Mouse (Mus musculus): ENCODE results near the gene Atf6b. TPM values are rescaled to one million over a fixed set of nuclear protein-coding genes. Genes with fewer than 3 reads are reported as not detected.

Gene Atf6b
- polyA plus RNA-seq, 1 experiment from 2014 or later, result 24.6 TPM

DNA sequence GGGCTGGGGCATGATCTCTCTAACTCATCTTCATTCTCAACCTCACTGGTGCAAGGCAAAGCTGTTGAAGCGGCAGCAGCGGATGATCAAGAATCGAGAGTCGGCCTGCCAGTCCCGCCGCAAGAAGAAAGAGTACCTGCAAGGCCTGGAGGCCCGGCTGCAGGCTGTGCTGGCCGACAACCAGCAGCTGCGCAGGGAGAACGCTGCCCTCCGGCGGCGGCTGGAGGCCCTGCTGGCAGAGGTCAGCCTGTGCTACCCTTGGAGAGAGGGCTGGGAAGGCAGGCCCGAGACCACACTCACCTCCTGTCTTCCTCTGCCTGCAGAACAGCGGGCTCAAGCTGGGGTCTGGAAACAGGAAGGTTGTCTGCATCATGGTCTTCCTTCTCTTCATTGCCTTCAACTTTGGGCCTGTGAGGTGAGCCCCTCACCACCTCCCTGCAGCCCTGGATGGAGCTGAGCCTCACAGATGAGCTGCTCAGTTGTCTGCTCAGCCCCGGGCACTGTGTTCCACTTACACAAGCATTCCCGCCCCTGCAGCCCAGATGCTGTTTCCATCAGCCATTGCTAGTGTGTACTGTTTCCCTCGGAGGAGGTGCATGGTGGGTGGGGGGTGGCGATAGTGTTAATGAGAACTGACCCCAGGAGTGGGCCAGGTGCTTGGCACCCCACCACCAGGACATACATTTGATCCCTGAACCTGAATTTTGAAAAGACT lies 4.7 kb downstream of the Atf6b start:
- Histone ChIP-seq H3K4me3 (replicated peaks) (no peak overlapping the region), H3K9ac (no peak overlapping the region), H3K36me3 (peaks cover 54% of the 10 kb centered on the region), H3K4me1 (replicated peaks) (peaks cover 34% of the 10 kb centered on the region), H3K27ac (no peak overlapping the region), H3K4me2 (no peak overlapping the region), H3K9me3 (replicated peaks) (no peaks in the 10 kb centered on the region), H3K27me3 (no peaks in the 10 kb centered on the region)
- ATAC-seq (ENCODE audit: low read depth) (no peak), DNase-seq (no peak)
- WGBS (ENCODE audit: insufficient replicate concordance), result 61% methylated on average over 19 of the region's 19 CpGs

GRCm38 (mm10) chr17:34652546-34652945 lies 5.6 kb downstream of the Atf6b start:
- no peak for ATAC-seq (ENCODE audit: low read depth)
- H3K4me3 ChIP-seq (replicated peaks), result no peak overlapping the region
- DNase-seq, result no peak
- no peaks in the 10 kb centered on the region for H3K9me3 ChIP-seq (replicated peaks)
- H3K27ac ChIP-seq, result no peak overlapping the region
- peaks cover 5% of the 10 kb centered on the region; the same call in 1 of the 2 replicates for H3K27me3 ChIP-seq
- 76% methylated on average over 10 of the region's 10 CpGs for WGBS (ENCODE audit: insufficient replicate concordance)
- no peak overlapping the region for H3K4me2 ChIP-seq
- H3K4me1 ChIP-seq (replicated peaks), result peaks cover 32% of the 10 kb centered on the region
- H3K9ac ChIP-seq, result no peak overlapping the region
- peaks cover 54% of the 10 kb centered on the region for H3K36me3 ChIP-seq

DNA sequence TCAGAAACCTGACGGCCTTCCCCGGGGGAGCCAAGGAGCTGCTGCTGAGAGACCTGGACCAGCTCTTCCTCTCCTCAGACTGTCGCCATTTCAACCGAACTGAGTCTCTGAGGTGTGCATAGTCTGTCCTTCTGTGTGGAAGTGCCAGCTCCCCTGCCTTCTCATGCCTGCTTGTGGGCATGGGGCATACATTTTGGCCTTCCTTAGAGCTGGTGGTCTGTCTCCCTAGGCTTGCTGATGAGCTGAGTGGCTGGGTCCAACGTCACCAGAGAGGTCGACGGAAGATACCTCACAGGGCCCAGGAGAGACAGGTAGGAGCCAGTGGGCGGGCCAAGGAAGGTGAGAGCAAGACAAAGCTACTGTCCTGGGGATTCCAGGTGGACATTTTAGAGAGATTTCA lies 6.0 kb downstream of the Atf6b start:
- WGBS (ENCODE audit: insufficient replicate concordance), result 78% methylated on average over 8 of the region's 8 CpGs
- DNase-seq (no peak), ATAC-seq (ENCODE audit: low read depth) (no peak)
- H3K4me3 ChIP-seq (replicated peaks), result no peak overlapping the region
- no peak overlapping the region for H3K9ac ChIP-seq
- peaks cover 5% of the 10 kb centered on the region; the same call in 1 of the 2 replicates for H3K27me3 ChIP-seq
- peaks cover 27% of the 10 kb centered on the region for H3K4me1 ChIP-seq (replicated peaks)
- H3K4me2 ChIP-seq, result no peak overlapping the region
- H3K36me3 ChIP-seq, result peaks cover 54% of the 10 kb centered on the region
- H3K9me3 ChIP-seq (replicated peaks), result no peaks in the 10 kb centered on the region
- H3K27ac ChIP-seq, result no peak overlapping the region

- WGBS (ENCODE audit: insufficient replicate concordance), result 55% methylated on average over 9 of the region's 9 CpGs
- DNase-seq, result no peak
Observed at GRCm38 (mm10) chr17:34653746-34654285, 6.9 kb downstream of the Atf6b start.

DNA sequence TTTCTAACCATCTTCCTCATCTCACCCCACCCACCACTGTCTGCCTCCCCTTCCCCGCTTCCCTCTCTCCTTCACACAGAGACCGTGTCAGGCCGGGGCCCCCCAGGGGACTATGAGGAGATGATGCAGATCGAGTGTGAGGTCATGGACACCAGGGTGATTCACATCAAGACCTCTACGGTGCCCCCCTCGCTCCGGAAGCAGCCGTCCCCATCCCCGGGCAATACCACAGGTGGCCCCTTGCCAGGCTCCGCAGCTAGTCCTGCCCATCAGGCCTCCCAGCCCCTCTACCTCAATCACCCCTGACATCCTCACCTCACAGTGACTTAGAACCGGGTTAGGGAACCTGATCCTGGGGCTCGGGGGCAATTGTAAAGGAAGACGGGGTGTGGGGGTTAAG lies 7.4 kb downstream of the Atf6b start:
- H3K36me3 ChIP-seq, result peaks cover 46% of the 10 kb centered on the region

More at GRCm38 (mm10) chr17:34653746-34654285, 6.9 kb downstream of the Atf6b start:
- H3K9me3 ChIP-seq (replicated peaks), result no peaks in the 10 kb centered on the region
- no peak overlapping the region for H3K9ac ChIP-seq
- H3K27me3 ChIP-seq, result peaks cover 10% of the 10 kb centered on the region
- peaks cover 20% of the 10 kb centered on the region for H3K4me1 ChIP-seq (replicated peaks)
- no peak for ATAC-seq (ENCODE audit: low read depth)
- H3K4me2 ChIP-seq, result no peak overlapping the region
- peaks cover 52% of the 10 kb centered on the region for H3K36me3 ChIP-seq
- H3K27ac ChIP-seq, result no peak overlapping the region
- H3K4me3 ChIP-seq (replicated peaks), result no peak overlapping the region

GRCm38 (mm10) chr17:34655160-34655559 lies 8.2 kb downstream of the Atf6b start:
- peaks cover 23% of the 10 kb centered on the region for H3K27me3 ChIP-seq
- ATAC-seq (ENCODE audit: low read depth), result no peak; the same call in 1 of the 2 replicates
- peaks cover 39% of the 10 kb centered on the region for H3K36me3 ChIP-seq
- H3K4me2 ChIP-seq, result no peak overlapping the region
- 51% methylated on average over 7 of the region's 7 CpGs for WGBS (ENCODE audit: insufficient replicate concordance)
- no peak overlapping the region for H3K9ac ChIP-seq
- no peak overlapping the region for H3K27ac ChIP-seq
- no peak overlapping the region for H3K4me3 ChIP-seq (replicated peaks)
- DNase-seq, result no peak
- peaks cover 16% of the 10 kb centered on the region for H3K4me1 ChIP-seq (replicated peaks)
- no peaks in the 10 kb centered on the region for H3K9me3 ChIP-seq (replicated peaks)

More for the DNA sequence above, 7.4 kb downstream of the Atf6b start:
- no peaks in the 10 kb centered on the region for H3K9me3 ChIP-seq (replicated peaks)
- 83% methylated on average over 13 of the region's 13 CpGs for WGBS (ENCODE audit: insufficient replicate concordance)
- H3K4me1 ChIP-seq (replicated peaks), result peaks cover 17% of the 10 kb centered on the region
- H3K9ac ChIP-seq, result no peak overlapping the region
- H3K4me3 ChIP-seq (replicated peaks), result no peak overlapping the region
- no peak overlapping the region for H3K4me2 ChIP-seq
- no peak overlapping the region for H3K27ac ChIP-seq
- H3K27me3 ChIP-seq, result peaks cover 16% of the 10 kb centered on the region
- no peak for ATAC-seq (ENCODE audit: low read depth)
- DNase-seq, result no peak

DNA sequence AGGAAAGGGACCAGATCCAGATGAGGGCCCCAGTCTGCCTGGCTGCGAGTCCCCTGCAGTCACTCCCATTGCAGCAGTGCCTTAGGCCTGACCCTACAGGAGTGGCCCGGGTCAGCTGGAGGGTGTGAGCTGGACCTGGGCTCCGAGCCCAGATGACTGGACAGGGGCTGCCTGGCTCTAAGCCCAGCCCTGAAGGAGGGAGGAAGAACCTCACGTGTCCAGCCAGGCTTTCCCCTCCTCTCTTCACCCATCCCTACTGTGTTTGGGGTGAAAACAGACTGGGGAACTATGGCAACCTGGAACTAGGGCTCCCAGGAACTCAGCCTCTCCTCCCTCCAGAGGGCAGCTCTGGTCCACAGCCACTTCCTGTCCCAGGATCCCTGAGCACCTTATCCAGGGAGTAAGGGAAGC lies 8.6 kb downstream of the Atf6b start:
- no peak overlapping the region for H3K9ac ChIP-seq
- no peak overlapping the region for H3K27ac ChIP-seq
- no peaks in the 10 kb centered on the region for H3K9me3 ChIP-seq (replicated peaks)
- no peak overlapping the region for H3K4me3 ChIP-seq (replicated peaks)
- peaks cover 35% of the 10 kb centered on the region for H3K36me3 ChIP-seq
- peaks cover 28% of the 10 kb centered on the region for H3K27me3 ChIP-seq
- H3K4me2 ChIP-seq, result no peak overlapping the region
- peaks cover 20% of the 10 kb centered on the region for H3K4me1 ChIP-seq (replicated peaks)
- DNase-seq (no peak), ATAC-seq (ENCODE audit: low read depth) (peak; percentile 41)
- WGBS (ENCODE audit: insufficient replicate concordance), result 49% methylated on average over 4 of the region's 4 CpGs

GRCm38 (mm10) chr17:34656666-34657065 lies 9.7 kb downstream of the Atf6b start:
- no peak overlapping the region for H3K27ac ChIP-seq
- 55% methylated on average over 8 of the region's 8 CpGs for WGBS (ENCODE audit: insufficient replicate concordance)
- ATAC-seq (ENCODE audit: low read depth), result no peak
- H3K4me1 ChIP-seq (replicated peaks), result peaks cover 31% of the 10 kb centered on the region
- no peak for DNase-seq
- peaks cover 38% of the 10 kb centered on the region for H3K27me3 ChIP-seq
- H3K36me3 ChIP-seq, result peaks cover 24% of the 10 kb centered on the region
- H3K4me2 ChIP-seq, result no peak overlapping the region
- no peak overlapping the region for H3K4me3 ChIP-seq (replicated peaks)
- no peak overlapping the region for H3K9ac ChIP-seq
- H3K9me3 ChIP-seq (replicated peaks), result no peaks in the 10 kb centered on the region

- H3K4me2 ChIP-seq, result no peak overlapping the region
- H3K4me1 ChIP-seq (replicated peaks), result peaks cover 31% of the 10 kb centered on the region
- no peak for DNase-seq
- 20% methylated on average over 2 of the region's 2 CpGs for WGBS (ENCODE audit: insufficient replicate concordance)
- no peak overlapping the region for H3K9ac ChIP-seq
- ATAC-seq (ENCODE audit: low read depth), result no peak
- H3K4me3 ChIP-seq (replicated peaks), result no peak overlapping the region
- H3K36me3 ChIP-seq, result peaks cover 21% of the 10 kb centered on the region
- H3K27ac ChIP-seq, result no peak overlapping the region
- H3K27me3 ChIP-seq, result peaks cover 39% of the 10 kb centered on the region
- no peaks in the 10 kb centered on the region for H3K9me3 ChIP-seq (replicated peaks)
Observed at GRCm38 (mm10) chr17:34657271-34657670, 10.3 kb downstream of the Atf6b start.

DNA sequence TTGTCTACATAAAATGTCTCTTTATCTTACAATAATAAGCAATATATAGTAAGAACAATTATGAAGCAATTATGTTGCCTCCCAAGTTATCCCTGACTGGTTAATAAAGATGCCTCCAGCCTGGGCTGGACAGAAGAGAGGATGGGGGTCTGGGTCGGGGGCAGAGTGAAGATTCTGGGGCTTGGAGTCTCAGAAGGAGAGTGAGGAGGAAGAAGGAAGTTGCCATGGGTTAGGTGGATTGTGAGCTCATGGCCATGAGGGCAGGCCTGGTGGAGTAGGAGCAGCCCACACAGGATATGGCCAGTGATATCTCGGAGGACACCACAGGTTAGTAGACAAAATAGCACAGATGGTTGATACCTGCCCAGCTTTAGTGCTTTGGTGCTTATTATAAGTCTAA lies 11.2 kb downstream of the Atf6b start:
- H3K9me3 ChIP-seq (replicated peaks), result no peaks in the 10 kb centered on the region
- H3K27me3 ChIP-seq, result peaks cover 47% of the 10 kb centered on the region
- DNase-seq (no peak), ATAC-seq (ENCODE audit: low read depth) (no peak)
- peaks cover 13% of the 10 kb centered on the region for H3K36me3 ChIP-seq
- WGBS (ENCODE audit: insufficient replicate concordance), result 20% methylated on average over 2 of the region's 2 CpGs
- peaks cover 31% of the 10 kb centered on the region for H3K4me1 ChIP-seq (replicated peaks)
- H3K9ac ChIP-seq, result no peak overlapping the region
- H3K27ac ChIP-seq, result no peak overlapping the region
- no peak overlapping the region for H3K4me2 ChIP-seq
- H3K4me3 ChIP-seq (replicated peaks), result no peak overlapping the region

- Histone ChIP-seq H3K4me2 (no peak overlapping the region), H3K27ac (no peak overlapping the region), H3K4me3 (replicated peaks) (no peak overlapping the region), H3K4me1 (replicated peaks) (peaks cover 31% of the 10 kb centered on the region), H3K9me3 (replicated peaks) (no peaks in the 10 kb centered on the region), H3K9ac (no peak overlapping the region), H3K27me3 (peaks cover 52% of the 10 kb centered on the region), H3K36me3 (peaks cover 9% of the 10 kb centered on the region)
- ATAC-seq (ENCODE audit: low read depth) (no peak), DNase-seq (no peak)
- 59% methylated on average over 3 of the region's 3 CpGs for WGBS (ENCODE audit: insufficient replicate concordance)
Observed at GRCm38 (mm10) chr17:34658591-34658990, 11.6 kb downstream of the Atf6b start.
